Mouse (Mus musculus) heart, embryonic 12.5 days (tissue): Measurements from ENCODE around the gene Ddb2. TPM values are rescaled to one million over a fixed set of nuclear protein-coding genes. Genes with fewer than 3 reads are reported as not detected.

Experiments
- ATAC-seq: fragments of 200-750 bp; cut with Nextera tagmentation; 2 replicates; pipeline ENCODE4 v1.8.0; 2017; ENCODE audit warnings: moderate TSS enrichment, moderate library complexity; ENCODE audit not compliant: insufficient number of reproducible peaks, low FRiP score
- H3K27ac ChIP-seq: fragments of 300-500 bp; sonication (generic); 2 replicates; pipeline ENCODE4 v1.5.1; 2016; ENCODE audit warnings: mild to moderate bottlenecking, moderate library complexity; ENCODE audit not compliant: poor library complexity, severe bottlenecking
- H3K27me3 ChIP-seq: fragments of 300-500 bp; sonication (generic); replicated peaks from 2 replicates; pipeline ENCODE4 v1.6.1; 2016; ENCODE audit warnings: mild to moderate bottlenecking, moderate library complexity
- H3K36me3 ChIP-seq: fragments of 300-500 bp; sonication (generic); 2 replicates; pipeline ENCODE4 v1.6.1; 2016; ENCODE audit warnings: mild to moderate bottlenecking, moderate library complexity
- H3K4me1 ChIP-seq: fragments of 300-500 bp; sonication (generic); replicated peaks from 2 replicates; pipeline ENCODE4 v1.6.1; 2016; ENCODE audit warnings: mild to moderate bottlenecking
- H3K4me2 ChIP-seq: fragments of 300-500 bp; sonication (generic); 2 replicates; pipeline ENCODE4 v1.6.1; 2016; ENCODE audit warnings: mild to moderate bottlenecking, moderate library complexity
- H3K4me3 ChIP-seq: fragments of 300-500 bp; sonication (generic); 2 replicates; pipeline ENCODE4 v1.5.1; 2016; ENCODE audit warnings: mild to moderate bottlenecking
- H3K9ac ChIP-seq: fragments of 300-500 bp; sonication (generic); 2 replicates; pipeline ENCODE4 v1.6.1; 2016; ENCODE audit warnings: mild to moderate bottlenecking, moderate library complexity
- H3K9me3 ChIP-seq: fragments of 300-500 bp; sonication (generic); replicated peaks from 2 replicates; pipeline ENCODE4 v1.6.1; 2016; ENCODE audit warnings: mild to moderate bottlenecking, moderate library complexity
- WGBS: fragments of 180-500 bp; shearing (Covaris S2); methylation state at CpG from one replicate; pipeline ENCODE4 v1.1.7; 2016; 5-methylcytosine and 5-hydroxymethylcytosine counted together
- polyA plus RNA-seq: library from polyadenylated mRNA; unstranded; fragments of >200 nt; fragmentation: Nextera tagmentation; extraction: Ambion mirVana; gene quantifications from 2 replicates; pipeline ENCODE4 v1.2.1, GENCODE M21; 2016

Ddb2 gene
- polyA plus RNA-seq = 7.5 and 7.7 TPM in 2 replicates

DNA sequence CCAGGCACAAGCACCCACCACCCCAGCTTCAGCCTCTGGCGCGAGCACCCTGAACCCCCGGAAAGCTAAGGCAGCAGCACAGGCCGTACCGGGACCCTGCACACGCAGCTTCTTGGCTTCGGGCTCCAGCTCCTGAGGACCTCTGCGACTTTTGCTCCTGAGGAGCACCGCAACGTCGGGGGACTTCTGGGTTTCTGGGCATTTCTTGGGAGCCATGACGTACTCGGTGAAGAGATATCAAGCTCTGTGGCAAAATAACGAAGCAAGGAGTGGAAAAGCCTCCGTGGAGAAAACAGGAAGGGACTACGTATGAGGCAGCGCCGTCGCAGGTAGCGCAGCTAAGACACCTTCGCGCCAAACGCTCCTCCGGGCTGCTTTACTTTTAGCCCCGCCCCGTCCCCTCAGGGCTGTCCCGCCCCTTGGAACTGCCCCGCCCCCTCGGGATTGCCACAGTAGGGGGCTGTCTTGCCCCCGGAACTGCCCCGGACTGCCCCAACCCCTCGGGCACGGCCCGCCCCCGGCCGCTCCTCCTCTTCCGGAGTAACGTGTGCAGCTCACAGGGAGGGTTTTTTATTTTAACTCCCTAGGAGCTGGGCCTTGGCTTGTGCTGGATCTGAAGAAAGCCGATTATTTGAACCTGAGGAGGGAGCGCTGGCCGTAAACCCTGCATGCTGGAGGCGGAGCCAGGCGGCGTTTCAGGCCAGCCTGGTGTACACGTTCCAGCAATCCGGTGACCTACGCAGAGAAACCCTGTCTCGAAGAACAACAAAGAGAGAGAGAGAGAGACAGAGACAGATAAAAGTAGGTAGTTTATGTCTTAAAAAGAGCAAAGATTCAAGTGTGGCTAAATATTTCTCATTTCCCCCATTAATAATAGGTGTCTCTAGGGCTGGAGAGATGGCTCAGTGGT is at the start of gene Ddb2:
Gene Ddb2, minus strand, starts transcription at position 382 of the 910 bp plus-strand sequence.
- peak within 1 kb of the TSS; percentile 67 for H3K4me3 ChIP-seq
- H3K36me3 ChIP-seq = peaks cover 8% of the 10 kb centered on the region; the same call in 1 of the 2 replicates
- peak within 1 kb of the TSS; percentile 97 for H3K4me2 ChIP-seq
- H3K27ac ChIP-seq = peak within 1 kb of the TSS; percentile 92
- no peaks in the 10 kb centered on the region for H3K9me3 ChIP-seq
- H3K9ac ChIP-seq = peak within 1 kb of the TSS; percentile 89
- peak; percentile 100 for ATAC-seq
- WGBS = under 1% methylated on average over 48 of the region's 48 CpGs
- no peaks in the 10 kb centered on the region for H3K27me3 ChIP-seq
- H3K4me1 ChIP-seq = peaks cover 5% of the 10 kb centered on the region; the same call in 1 of the 2 replicates

GRCm38 (mm10) chr2:91285885-91286505 is 49.2 kb upstream of the Ddb2 start:
- Histone ChIP-seq H3K27me3 (no peaks in the 10 kb centered on the region), H3K9ac (no peak overlapping the region), H3K9me3 (no peaks in the 10 kb centered on the region), H3K4me1 (peaks cover 38% of the 10 kb centered on the region), H3K36me3 (no peaks in the 10 kb centered on the region), H3K27ac (no peak overlapping the region), H3K4me3 (no peak overlapping the region), H3K4me2 (no peak overlapping the region)
- ATAC-seq = no peak
- 12% methylated on average over 7 of the region's 7 CpGs for WGBS

DNA sequence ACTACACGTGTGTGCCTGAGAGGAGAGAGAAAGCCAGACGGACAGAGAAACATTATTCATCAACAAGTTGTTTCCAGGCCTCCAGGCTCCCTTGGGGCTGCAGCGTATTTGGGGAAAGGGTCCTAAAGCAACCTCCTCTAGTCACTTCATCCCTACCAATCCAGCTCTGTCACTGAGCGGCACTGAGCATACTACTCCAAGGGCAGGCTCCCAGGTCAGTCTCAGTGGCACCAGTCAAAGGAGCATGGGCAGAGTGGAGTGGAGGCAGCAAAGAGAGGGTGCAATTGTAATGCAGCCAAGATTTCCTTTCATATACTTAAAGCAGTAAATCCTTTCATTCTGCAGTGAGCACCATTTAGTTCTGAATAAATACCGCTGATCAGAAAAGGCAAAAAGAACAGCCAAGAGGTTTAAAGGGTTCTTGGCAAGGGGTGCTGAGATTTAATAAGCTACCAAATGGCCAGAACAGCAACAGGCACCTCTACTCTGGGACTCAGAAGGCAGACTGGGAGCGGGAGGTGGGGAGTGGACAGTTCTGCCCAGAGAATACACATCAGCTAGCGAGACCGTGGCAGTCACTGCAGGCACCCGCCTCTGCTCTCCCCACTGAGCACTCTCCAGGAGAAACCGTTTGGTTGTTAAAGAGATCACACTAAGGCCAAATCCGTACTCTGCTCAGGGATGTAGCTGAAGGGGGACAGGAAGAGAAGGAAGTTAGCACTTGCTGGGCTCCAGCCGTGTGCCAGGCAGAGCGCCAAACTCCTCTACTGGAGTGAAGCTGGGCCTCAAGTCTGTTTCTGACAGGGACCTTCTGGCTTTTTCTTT is 47.8 kb upstream of the Ddb2 start:
- no peaks in the 10 kb centered on the region for H3K36me3 ChIP-seq
- WGBS = 53% methylated on average over 13 of the region's 13 CpGs
- peaks cover 38% of the 10 kb centered on the region for H3K4me1 ChIP-seq
- no peaks in the 10 kb centered on the region for H3K27me3 ChIP-seq
- H3K9ac ChIP-seq = no peak overlapping the region
- H3K4me2 ChIP-seq = no peak overlapping the region
- H3K4me3 ChIP-seq = no peak overlapping the region
- ATAC-seq = no peak
- H3K9me3 ChIP-seq = no peaks in the 10 kb centered on the region
- no peak overlapping the region for H3K27ac ChIP-seq

DNA sequence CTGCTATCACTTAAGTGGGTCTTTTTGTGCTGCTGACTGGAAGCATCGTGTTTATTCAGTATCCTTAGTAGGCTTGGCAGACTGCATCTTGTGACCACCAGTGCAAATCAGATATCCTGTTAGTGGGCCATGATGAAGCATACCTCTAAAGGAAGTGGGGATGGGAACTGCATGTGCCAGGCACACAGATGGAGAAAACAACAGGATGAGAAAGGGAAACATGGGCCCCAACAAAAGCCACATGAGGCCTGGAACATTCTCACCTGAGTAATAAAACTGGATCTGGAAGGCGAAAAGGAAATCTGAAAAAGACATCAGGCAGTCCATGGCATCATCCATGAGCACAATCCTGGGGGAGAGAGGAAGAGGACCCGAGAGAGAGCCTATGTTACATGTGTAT is 47.2 kb upstream of the Ddb2 start:
- H3K27ac ChIP-seq = no peak overlapping the region
- H3K9me3 ChIP-seq = no peaks in the 10 kb centered on the region
- H3K36me3 ChIP-seq = no peaks in the 10 kb centered on the region
- no peaks in the 10 kb centered on the region for H3K27me3 ChIP-seq
- 68% methylated on average over 3 of the region's 3 CpGs for WGBS
- ATAC-seq = no peak
- peaks cover 38% of the 10 kb centered on the region for H3K4me1 ChIP-seq
- H3K4me2 ChIP-seq = no peak overlapping the region
- no peak overlapping the region for H3K9ac ChIP-seq
- H3K4me3 ChIP-seq = no peak overlapping the region

- 47% methylated on average over 5 of the region's 5 CpGs for WGBS
- no peak overlapping the region for H3K4me2 ChIP-seq
- no peak for ATAC-seq
Observed at GRCm38 (mm10) chr2:91281366-91281765, 44.6 kb upstream of the Ddb2 start.

GRCm38 (mm10) chr2:91279372-91279755 is 42.6 kb upstream of the Ddb2 start:
- no peaks in the 10 kb centered on the region for H3K27me3 ChIP-seq
- H3K36me3 ChIP-seq = peaks cover 36% of the 10 kb centered on the region
- peaks cover 27% of the 10 kb centered on the region for H3K4me1 ChIP-seq
- H3K4me3 ChIP-seq = no peak overlapping the region
- WGBS = 70% methylated on average over 2 of the region's 2 CpGs
- no peak overlapping the region for H3K4me2 ChIP-seq
- ATAC-seq = 0 out of 2 replicates have a peak, but pooled peaks have one; percentile 23
- H3K9ac ChIP-seq = no peak overlapping the region
- no peaks in the 10 kb centered on the region for H3K9me3 ChIP-seq
- H3K27ac ChIP-seq = no peak overlapping the region

More at GRCm38 (mm10) chr2:91281366-91281765, 44.6 kb upstream of the Ddb2 start:
- Histone ChIP-seq H3K4me1 (peaks cover 33% of the 10 kb centered on the region), H3K27ac (no peak overlapping the region), H3K9me3 (no peaks in the 10 kb centered on the region), H3K4me3 (no peak overlapping the region), H3K36me3 (peaks cover 16% of the 10 kb centered on the region), H3K9ac (no peak overlapping the region), H3K27me3 (no peaks in the 10 kb centered on the region)

GRCm38 (mm10) chr2:91278749-91279371 is 42.1 kb upstream of the Ddb2 start:
- no peaks in the 10 kb centered on the region for H3K27me3 ChIP-seq
- no peaks in the 10 kb centered on the region for H3K9me3 ChIP-seq
- ATAC-seq = peak; percentile 54
- no peak overlapping the region for H3K27ac ChIP-seq
- H3K4me2 ChIP-seq = no peak overlapping the region
- WGBS = 37% methylated on average over 10 of the region's 10 CpGs
- peaks cover 41% of the 10 kb centered on the region for H3K36me3 ChIP-seq
- peaks cover 24% of the 10 kb centered on the region for H3K4me1 ChIP-seq
- no peak overlapping the region for H3K4me3 ChIP-seq
- H3K9ac ChIP-seq = no peak overlapping the region

DNA sequence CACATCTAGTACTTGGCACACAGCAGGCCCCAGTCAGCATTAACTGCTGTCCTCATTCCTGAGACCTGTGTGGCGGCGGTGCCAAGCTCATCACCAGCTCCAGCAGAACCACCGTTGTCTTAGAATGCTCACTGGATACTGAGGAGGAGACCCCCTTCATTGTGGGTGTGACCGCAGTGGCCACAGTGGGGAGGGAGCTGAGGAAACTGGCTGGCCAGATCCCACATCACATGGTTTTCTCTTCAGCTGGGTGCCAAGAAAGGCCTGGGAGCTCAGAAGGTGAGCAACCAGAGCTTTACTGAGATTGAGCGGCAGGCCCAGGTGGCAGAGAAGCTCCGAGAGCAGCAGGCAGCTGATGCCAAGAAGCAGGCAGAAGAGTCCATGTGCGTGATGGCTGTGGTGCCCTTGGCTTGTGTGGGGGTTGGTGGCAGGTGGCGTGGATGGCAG is 32.9 kb upstream of the Ddb2 start:
- WGBS = 93% methylated on average over 8 of the region's 8 CpGs
- ATAC-seq = no peak
- Histone ChIP-seq H3K36me3 (peaks cover 75% of the 10 kb centered on the region), H3K4me1 (peaks cover 5% of the 10 kb centered on the region), H3K4me2 (no peak overlapping the region), H3K27me3 (no peaks in the 10 kb centered on the region), H3K9ac (no peak overlapping the region), H3K9me3 (no peaks in the 10 kb centered on the region), H3K27ac (no peak overlapping the region), H3K4me3 (no peak overlapping the region)

DNA sequence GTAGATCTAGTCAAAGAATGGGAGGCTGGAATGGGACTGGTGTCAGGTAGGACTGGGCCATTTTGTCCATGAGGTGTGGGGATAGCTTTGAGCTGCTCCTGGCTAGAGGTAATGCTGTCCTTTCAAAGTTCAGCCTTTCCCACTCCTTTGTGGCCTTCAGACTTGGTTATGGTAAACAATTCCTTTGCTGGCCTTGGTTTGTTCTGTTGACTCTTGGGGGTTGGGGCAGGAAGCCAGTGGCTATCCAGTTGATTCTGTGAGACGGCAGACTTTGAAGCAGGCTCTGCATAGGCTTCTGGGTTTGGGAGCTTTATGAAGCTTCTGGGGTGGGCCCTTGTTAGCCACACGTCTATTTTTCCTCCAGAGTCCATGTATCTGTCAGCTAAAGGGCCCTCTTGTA is 31.9 kb upstream of the Ddb2 start:
- Histone ChIP-seq H3K36me3 (peaks cover 65% of the 10 kb centered on the region), H3K4me3 (no peak overlapping the region), H3K9me3 (no peaks in the 10 kb centered on the region), H3K27me3 (no peaks in the 10 kb centered on the region), H3K4me1 (peaks cover 13% of the 10 kb centered on the region), H3K27ac (no peak overlapping the region), H3K9ac (no peak overlapping the region), H3K4me2 (no peak overlapping the region)
- ATAC-seq = no peak
- WGBS = 83% methylated on average over 2 of the region's 2 CpGs

GRCm38 (mm10) chr2:91268042-91268441 is 31.3 kb upstream of the Ddb2 start:
- Histone ChIP-seq H3K4me1 (peaks cover 13% of the 10 kb centered on the region), H3K4me2 (no peak overlapping the region), H3K27ac (no peak overlapping the region), H3K9ac (no peak overlapping the region), H3K36me3 (peaks cover 58% of the 10 kb centered on the region), H3K4me3 (no peak overlapping the region), H3K27me3 (no peaks in the 10 kb centered on the region), H3K9me3 (no peaks in the 10 kb centered on the region)
- WGBS = 94% methylated on average over 3 of the region's 3 CpGs
- ATAC-seq = no peak
